Mouse (Mus musculus): ENCODE data around the gene Kera.

Gene Kera

GRCm38 (mm10) chr10:97606579-97606978, at the start of gene Kera:
Kera (plus strand) TSS chr10:97606879.
- no peak for DNase-seq (ENCODE audit: low spot score in 2 of 2)

- DNase-seq (ENCODE audit: low spot score in 2 of 2): no peak
Measured at GRCm38 (mm10) chr10:97564957-97565856, 41.5 kb upstream of the Kera start, which contains the start of gene Lum. Lum (plus strand) TSS chr10:97565128.

- DNase-seq (ENCODE audit: low spot score in 2 of 2): no peak
Measured at GRCm38 (mm10) chr10:97567489-97568135, 39.1 kb upstream of the Kera start.

DNA sequence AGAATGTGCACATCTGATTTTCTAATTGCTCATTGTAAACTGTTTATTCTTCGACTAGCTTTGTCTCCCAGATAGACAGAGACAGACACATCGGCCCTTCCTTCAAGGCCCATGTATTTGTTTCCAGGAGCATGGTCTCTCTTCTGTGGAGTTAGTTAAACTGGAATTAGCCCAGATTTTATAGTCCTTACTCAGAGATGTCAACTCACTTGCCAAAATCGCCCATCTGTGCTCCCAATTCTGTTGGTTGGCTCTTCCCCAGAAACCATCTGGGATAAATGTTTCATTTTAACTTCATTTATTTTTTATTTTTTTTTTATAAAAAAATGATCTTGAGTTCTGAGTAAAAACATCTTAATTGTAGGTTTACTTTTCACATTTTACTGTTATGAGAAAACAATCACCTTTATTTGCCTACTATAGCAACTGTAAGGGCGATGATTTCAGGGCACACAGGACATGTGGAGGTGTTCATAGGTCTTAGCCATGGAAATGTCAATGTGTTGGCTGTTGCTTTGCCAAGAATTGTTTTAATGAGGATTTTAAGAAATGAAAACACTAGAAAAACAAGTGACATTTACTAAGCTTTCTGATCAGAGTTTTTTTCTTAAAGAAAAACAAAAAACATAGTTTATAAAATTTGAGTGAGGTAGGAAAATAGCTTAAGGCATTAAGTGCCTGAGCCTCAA, 24.0 kb upstream of the Kera start:
- DNase-seq (ENCODE audit: low spot score in 2 of 2): no peak

DNA sequence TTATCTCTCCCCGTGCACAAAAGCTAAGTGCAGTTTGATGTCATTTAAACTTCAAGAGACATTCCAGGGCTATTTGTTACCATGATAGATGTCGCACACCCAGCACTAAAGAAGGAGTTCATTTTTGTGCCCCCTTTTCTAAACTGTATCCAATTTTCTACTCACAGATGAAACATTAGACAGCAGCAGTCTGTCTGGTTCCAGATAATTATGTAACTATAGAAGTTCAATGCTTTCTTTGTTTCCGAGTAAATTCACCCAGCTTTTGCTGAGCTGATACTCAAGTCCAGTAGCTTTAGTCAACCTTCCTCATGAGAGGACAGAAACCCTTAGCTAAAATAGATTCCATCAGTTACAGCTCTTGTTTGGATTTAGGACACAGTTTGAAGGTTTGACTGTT, 22.5 kb upstream of the Kera start:
- no peak for DNase-seq (ENCODE audit: low spot score in 2 of 2)

DNA sequence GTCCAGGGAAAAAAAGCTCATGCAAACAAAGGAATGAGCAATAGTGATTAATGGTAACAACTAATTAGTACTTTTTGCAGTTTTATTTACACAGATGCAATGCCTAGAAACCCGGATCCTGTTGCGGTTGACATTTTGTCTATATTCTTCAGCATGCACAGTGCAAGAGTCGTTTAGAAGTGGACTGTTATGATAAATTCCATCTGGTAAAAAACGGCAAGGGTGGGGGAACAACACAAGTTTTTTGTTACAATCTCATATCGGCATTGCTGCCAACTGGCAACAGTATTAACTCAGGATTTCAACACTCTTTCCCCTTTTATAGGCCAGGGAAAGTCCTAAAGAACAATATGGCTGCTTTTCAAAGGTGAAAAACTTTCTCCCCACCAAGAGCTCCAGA, 19.5 kb upstream of the Kera start:
- no peak for DNase-seq (ENCODE audit: low spot score in 2 of 2)

DNA sequence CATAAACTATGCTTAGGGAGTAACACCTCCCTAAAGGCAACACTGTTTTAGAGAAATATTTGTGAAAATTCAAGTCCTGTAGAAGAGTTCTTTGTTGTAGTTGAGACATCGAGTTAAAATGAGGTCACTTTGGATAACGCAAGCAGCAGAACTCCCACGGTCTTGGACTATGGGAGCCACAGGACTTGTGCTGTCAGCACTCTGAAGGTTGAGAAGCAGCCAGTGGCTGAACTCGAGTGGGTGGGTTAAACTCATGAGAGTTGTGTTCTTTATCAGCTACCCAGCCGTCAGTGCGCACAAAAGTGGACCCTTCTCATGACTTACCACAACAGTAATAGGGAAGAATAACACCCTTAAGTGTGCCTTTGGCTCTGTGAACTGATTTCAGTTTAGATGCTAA, 17.1 kb upstream of the Kera start:
- no peak for DNase-seq (ENCODE audit: low spot score in 2 of 2)

- DNase-seq (ENCODE audit: low spot score in 2 of 2): no peak
Measured at GRCm38 (mm10) chr10:97591036-97591435, 15.6 kb upstream of the Kera start.

- no peak for DNase-seq (ENCODE audit: low spot score in 2 of 2)
Measured at GRCm38 (mm10) chr10:97591685-97592084, 15.0 kb upstream of the Kera start.

- no peak for DNase-seq (ENCODE audit: low spot score in 2 of 2)
Measured at GRCm38 (mm10) chr10:97595680-97596079, 11.0 kb upstream of the Kera start.

- DNase-seq (ENCODE audit: low spot score in 2 of 2): no peak
Measured at GRCm38 (mm10) chr10:97601744-97602143, 4.9 kb upstream of the Kera start.

- no peak for DNase-seq (ENCODE audit: low spot score in 2 of 2)
Measured at GRCm38 (mm10) chr10:97603256-97603655, 3.4 kb upstream of the Kera start.

DNA sequence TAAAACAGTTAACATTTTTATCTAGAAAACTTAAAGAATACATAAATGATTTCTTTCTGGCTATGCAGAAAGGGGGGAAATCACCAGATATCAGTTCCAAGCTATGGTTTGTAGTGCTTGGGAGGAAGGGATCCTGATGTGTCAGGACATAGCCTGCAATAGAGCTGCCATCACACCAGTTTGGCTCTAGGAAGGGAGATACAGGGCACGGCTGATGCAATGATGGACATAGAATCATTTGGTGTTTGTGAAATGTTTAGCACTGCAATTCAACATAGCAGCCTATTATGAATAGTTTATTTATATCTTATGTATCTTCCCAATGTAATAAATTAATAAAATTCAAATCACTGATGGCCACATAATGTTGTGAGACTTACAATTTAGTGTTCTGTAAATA, 15.6 kb downstream of the Kera start:
- no peak for DNase-seq (ENCODE audit: low spot score in 2 of 2)

- no peak for DNase-seq (ENCODE audit: low spot score in 2 of 2)
Measured at GRCm38 (mm10) chr10:97624381-97624780, 17.7 kb downstream of the Kera start.

- no peak for DNase-seq (ENCODE audit: low spot score in 2 of 2)
Measured at GRCm38 (mm10) chr10:97625116-97625515, 18.4 kb downstream of the Kera start.

DNA sequence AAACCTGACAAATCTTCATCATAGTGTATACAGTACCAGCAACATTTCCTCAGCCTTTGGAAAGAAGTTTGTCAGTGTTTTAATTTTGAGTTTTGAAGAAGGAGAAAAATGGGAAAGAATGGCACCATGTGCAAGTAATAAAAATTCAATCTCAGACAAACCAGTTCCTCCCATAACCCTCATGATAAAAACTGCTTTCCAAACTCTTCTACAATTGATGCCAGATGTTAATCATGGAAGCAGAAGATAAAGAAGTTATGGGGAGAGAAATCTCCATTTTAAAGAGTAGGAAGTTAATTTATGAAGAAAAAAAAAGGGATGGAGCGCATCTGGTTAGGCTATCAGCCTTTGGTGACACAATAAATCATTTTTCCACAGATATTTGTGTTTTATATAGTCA, 19.9 kb downstream of the Kera start:
- DNase-seq (ENCODE audit: low spot score in 2 of 2): no peak

- no peak for DNase-seq (ENCODE audit: low spot score in 2 of 2)
Measured at GRCm38 (mm10) chr10:97631061-97631460, 24.4 kb downstream of the Kera start.

DNA sequence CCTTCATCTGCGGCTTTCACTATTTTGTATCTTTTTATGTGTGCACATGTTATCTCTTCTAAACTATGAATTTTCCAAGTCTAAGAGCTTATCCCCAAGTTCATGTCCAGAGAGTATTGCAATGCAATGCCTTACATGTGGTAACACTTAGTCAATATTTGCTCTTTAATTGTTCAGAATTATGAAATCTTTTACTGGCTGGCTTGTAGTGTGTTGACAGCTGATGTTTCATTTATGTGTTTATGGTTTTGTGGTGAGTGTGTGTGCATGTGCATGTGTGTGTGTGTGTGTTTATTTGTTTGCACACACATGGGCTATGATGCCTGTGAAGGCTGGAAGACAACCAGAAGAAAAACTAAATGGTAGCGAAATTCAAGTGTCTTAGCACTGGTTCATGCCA, 35.2 kb downstream of the Kera start:
- DNase-seq (ENCODE audit: low spot score in 2 of 2): no peak

GRCm38 (mm10) chr10:97643768-97644167, 37.1 kb downstream of the Kera start, which contains the start of gene Epyc:
Epyc (plus strand) TSS chr10:97644068.
- no peak for DNase-seq (ENCODE audit: low spot score in 2 of 2)

- no peak for DNase-seq (ENCODE audit: low spot score in 2 of 2)
Measured at GRCm38 (mm10) chr10:97650334-97650733, 43.7 kb downstream of the Kera start.

DNA sequence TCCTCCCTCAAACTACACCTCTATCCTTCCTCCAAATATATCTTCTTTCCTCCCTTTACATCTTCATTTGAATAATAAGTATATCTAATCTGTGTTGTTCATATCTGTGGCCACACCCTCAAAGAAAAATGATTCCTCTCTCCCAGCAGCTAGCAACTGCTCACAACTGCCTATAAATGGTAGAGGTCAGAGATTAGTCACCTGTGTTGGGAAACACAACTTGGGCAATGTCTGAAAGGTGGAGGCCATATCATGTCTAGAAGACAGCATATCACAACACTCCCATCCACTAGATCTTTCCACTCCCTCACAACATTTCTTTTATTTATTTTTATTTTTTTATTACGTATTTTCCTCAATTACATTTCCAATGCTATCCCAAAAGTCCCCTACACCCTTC, 52.8 kb downstream of the Kera start:
- no peak for DNase-seq (ENCODE audit: low spot score in 2 of 2)

Data from frontal cortex, postnatal 25 days (tissue).